Mouse (Mus musculus): ENCODE measurements around the gene Def8.

- TF ChIP-seq CTCF (IDR thresholded peaks at IDR 0.05; ENCODE audit: low read depth, low read length) (no peak), POLR2A (IDR thresholded peaks at IDR 0.05; ENCODE audit: extremely low read depth, insufficient read depth, low read length) (no peak)
Observed at GRCm38 (mm10) chr8:123476911-123477736, 53.8 kb downstream of the Def8 start.

Data from liver, adult 2 months (tissue).